Mouse (Mus musculus): Measurements from ENCODE around the gene Ftl1. TPM values are rescaled to one million over a fixed set of nuclear protein-coding genes. Genes with fewer than 3 reads are reported as not detected.
"Not testable (repeated sequence)": the region's sequence is repeated elsewhere in the genome, so short reads cannot be mapped to it uniquely, and the experiment has no call there.

The Ftl1 gene
- polyA plus RNA-seq, 1 experiment = 2,131 TPM

DNA sequence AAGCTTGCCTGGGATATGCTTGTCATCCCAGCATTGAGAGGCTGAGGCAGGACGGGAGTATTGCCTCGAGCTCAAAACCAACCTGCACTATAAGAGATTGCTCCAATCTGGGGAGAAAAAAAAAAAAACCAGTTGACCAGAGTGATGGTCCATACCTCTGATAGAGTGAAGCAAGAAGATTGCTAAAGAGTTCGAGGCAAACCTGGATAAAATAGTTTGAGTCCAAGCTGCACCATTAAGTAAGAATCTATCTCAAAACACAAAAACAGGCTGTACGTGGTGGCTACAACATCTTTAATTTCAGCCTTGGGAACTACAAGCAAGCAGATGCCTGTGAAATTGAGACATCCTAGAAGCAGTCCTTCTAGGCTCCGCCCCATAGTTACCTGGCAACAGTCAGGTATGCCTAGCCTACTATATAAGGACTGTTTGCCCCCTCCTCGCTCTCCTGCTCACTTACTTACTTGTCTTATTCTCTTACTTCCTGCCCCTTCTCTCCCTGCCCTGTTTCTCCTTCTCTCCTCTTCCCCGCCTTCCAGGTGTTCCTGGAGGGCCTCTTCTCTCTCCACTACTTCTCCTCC, 7.5 kb upstream of the Ftl1 start:
- Histone ChIP-seq H3K4me3 (replicated peaks; ENCODE audit: control insufficient read depth, low read depth, low read length) (peak overlapping the region; percentile 80), H3K4me1 (ENCODE audit: control insufficient read depth, insufficient read depth, low read length) (no peaks in the 10 kb centered on the region), H3K27ac (ENCODE audit: control insufficient read depth, insufficient read depth, low read depth, low read length, poor library complexity) (0 out of 2 replicates have a peak overlapping the region, but pooled peaks have one; percentile 51)
- TF ChIP-seq POLR2A (IDR thresholded peaks at IDR 0.05; ENCODE audit: borderline replicate concordance, control insufficient read depth, low read depth, low read length) (no peak), CTCF (IDR thresholded peaks at IDR 0.05; ENCODE audit: control insufficient read depth, insufficient read depth, low read length) (no peak)
- WGBS = 45% methylated on average over 7 of the region's 7 CpGs

DNA sequence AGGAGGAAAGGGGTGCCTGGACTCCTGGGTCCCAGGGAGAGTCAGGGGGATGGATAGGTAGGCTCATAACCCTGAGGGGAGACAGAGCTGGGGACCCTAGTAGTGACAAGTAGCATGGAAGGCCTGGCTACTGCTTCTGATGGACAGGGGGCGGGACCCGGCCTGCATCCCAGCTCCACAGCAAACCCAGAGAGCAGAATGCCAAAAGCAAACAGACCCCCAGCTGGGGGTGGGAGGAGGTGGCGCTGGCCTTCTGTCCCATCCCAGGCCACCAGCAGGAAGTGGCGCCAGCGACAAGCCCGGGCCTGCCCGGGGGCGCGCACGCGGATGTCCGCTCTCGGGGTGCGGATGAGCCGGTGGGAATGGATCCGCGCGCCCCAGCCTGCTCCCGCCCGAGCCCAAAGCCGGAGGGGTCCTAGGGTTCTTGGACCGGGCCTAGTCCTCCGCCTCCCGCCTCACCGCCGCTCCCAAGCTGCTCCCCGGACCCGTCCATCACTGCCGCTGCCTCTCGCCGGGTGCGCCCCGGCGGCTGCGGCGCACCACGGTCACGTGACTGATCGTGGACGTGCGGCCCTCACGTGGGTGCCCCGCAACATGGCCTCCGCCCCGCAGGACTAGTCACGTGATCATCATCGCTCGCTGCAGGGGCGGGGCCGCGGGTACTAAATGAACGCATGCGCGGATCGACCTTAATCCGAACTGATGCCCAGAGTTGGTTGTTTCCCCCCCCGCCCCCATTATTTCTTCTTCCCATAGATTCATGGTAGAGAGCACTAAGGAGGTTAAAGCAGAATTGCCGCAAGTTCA, 6.8 kb upstream of the Ftl1 start, which contains the start of gene Bax:
TSS of gene Bax (minus strand) at position 616 of the 807 bp plus-strand sequence.
- Histone ChIP-seq H3K4me1 (ENCODE audit: control insufficient read depth, insufficient read depth, low read length) (no peaks in the 10 kb centered on the region), H3K4me3 (replicated peaks; ENCODE audit: control insufficient read depth, low read depth, low read length) (peak within 1 kb of the TSS; percentile 80), H3K27ac (ENCODE audit: control insufficient read depth, insufficient read depth, low read depth, low read length, poor library complexity) (peak within 1 kb of the TSS; percentile 51)
- WGBS = under 1% methylated on average over 57 of the region's 58 CpGs
- TF ChIP-seq CTCF (IDR thresholded peaks at IDR 0.05; ENCODE audit: control insufficient read depth, insufficient read depth, low read length) (no peak), POLR2A (IDR thresholded peaks at IDR 0.05; ENCODE audit: borderline replicate concordance, control insufficient read depth, low read depth, low read length) (peak; percentile 88; the same call in 1 of the 2 replicates)

DNA sequence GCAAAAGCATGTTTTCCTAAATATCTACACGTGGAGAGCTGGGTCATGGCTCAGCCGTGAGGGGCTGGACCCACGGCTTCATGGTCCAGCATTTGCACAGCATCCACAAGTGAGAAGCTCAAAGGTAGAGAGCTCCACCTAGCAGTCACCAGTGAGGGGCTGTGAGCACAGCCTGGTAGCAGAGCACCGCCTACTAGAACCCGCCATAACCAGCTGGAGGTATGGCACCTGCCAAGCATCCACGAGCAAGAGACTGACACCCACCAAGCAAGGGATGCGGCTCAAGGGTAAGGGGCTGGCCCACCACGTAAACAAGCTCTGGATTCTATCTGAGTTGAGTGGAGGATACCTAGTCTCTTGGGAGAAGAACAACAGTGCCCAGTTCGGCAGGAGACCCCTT, 5.9 kb upstream of the Ftl1 start:
- no peak for TF ChIP-seq POLR2A (IDR thresholded peaks at IDR 0.05; ENCODE audit: borderline replicate concordance, control insufficient read depth, low read depth, low read length)
- peak; percentile 8; the same call in 1 of the 2 replicates for TF ChIP-seq CTCF (IDR thresholded peaks at IDR 0.05; ENCODE audit: control insufficient read depth, insufficient read depth, low read length)
- Histone ChIP-seq H3K4me1 (ENCODE audit: control insufficient read depth, insufficient read depth, low read length) (peaks cover 1% of the 10 kb centered on the region; the same call in 1 of the 2 replicates), H3K27ac (ENCODE audit: control insufficient read depth, insufficient read depth, low read depth, low read length, poor library complexity) (no peak overlapping the region), H3K4me3 (replicated peaks; ENCODE audit: control insufficient read depth, low read depth, low read length) (no peak overlapping the region)
- WGBS = 73% methylated on average over 9 of the region's 9 CpGs

DNA sequence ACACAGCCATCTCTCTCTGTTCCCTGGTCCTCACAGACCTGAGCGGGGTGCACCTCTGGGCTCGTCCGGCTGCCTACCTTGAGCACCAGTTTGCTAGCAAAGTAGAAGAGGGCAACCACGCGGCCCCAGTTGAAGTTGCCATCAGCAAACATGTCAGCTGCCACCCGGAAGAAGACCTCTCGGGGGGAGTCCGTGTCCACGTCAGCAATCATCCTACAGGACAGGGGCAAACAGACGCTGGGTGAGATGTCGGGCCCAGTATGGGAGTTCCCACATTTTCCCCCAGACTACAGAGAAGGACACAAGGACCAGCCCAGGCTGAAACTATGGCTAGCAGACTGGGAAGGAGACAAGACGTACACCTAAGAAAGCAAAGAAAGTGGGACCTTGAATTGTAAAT, 5.4 kb upstream of the Ftl1 start:
- WGBS = 91% methylated on average over 12 of the region's 12 CpGs
- Histone ChIP-seq H3K27ac (ENCODE audit: control insufficient read depth, insufficient read depth, low read depth, low read length, poor library complexity) (no peak overlapping the region), H3K4me3 (replicated peaks; ENCODE audit: control insufficient read depth, low read depth, low read length) (no peak overlapping the region), H3K4me1 (ENCODE audit: control insufficient read depth, insufficient read depth, low read length) (peaks cover 1% of the 10 kb centered on the region; the same call in 1 of the 2 replicates)
- no peak for TF ChIP-seq CTCF (IDR thresholded peaks at IDR 0.05; ENCODE audit: control insufficient read depth, insufficient read depth, low read length)
- no peak for TF ChIP-seq POLR2A (IDR thresholded peaks at IDR 0.05; ENCODE audit: borderline replicate concordance, control insufficient read depth, low read depth, low read length)

DNA sequence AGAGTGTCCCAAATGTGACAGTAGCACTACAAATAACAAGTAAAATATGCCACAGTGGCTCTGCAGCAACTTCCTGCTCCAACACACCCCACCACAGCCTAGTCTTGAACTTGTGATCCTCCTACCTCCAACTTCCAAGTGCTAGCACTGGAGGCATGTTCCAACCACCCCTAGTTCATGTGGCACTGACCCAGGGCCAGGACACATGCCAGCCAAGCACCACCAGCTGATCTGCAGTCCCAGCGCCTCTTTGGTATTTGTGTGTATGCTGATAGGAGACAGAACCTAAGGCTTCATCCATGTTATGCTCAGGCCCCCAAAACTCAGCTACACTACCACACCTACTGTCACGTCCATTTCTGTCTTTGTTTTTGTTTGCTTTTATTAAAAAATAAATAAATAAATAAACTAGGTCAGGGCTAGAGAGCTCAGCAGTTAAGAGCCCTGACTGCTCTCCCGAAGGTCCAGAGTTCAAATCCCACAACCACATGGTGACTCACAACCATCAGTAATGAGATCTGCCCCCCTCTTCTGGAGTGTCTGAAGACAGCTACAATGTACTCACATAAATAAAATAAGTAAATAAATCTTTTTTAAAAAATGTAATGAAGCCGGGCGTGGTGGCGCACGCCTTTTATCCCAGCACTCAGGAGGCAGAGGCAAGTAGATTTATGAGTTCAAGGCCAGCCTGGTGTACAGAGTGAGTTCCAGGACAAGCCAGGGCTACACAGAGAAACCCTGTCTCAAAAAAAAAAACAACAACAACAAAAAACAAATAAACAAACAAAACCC, 4.5 kb upstream of the Ftl1 start:
- whole genome bisulfite sequencing = 87% methylated on average over 7 of the region's 7 CpGs
- H3K4me1 ChIP-seq (ENCODE audit: control insufficient read depth, insufficient read depth, low read length) = peaks cover 1% of the 10 kb centered on the region; the same call in 1 of the 2 replicates

GRCm38 (mm10) chr7:45462868-45463267, 3.2 kb upstream of the Ftl1 start:
- WGBS = 77% methylated on average over 4 of the region's 4 CpGs
- not testable (repeated sequence) for H3K4me1 ChIP-seq (ENCODE audit: control insufficient read depth, insufficient read depth, low read length); H3K27ac ChIP-seq (ENCODE audit: control insufficient read depth, insufficient read depth, low read depth, low read length, poor library complexity); H3K4me3 ChIP-seq (replicated peaks; ENCODE audit: control insufficient read depth, low read depth, low read length)

More for the DNA sequence above, 4.5 kb upstream of the Ftl1 start:
- Histone ChIP-seq H3K27ac (ENCODE audit: control insufficient read depth, insufficient read depth, low read depth, low read length, poor library complexity) (no peak overlapping the region), H3K4me3 (replicated peaks; ENCODE audit: control insufficient read depth, low read depth, low read length) (no peak overlapping the region)
- TF ChIP-seq CTCF (IDR thresholded peaks at IDR 0.05; ENCODE audit: control insufficient read depth, insufficient read depth, low read length) = no peak
- no peak for TF ChIP-seq POLR2A (IDR thresholded peaks at IDR 0.05; ENCODE audit: borderline replicate concordance, control insufficient read depth, low read depth, low read length)

DNA sequence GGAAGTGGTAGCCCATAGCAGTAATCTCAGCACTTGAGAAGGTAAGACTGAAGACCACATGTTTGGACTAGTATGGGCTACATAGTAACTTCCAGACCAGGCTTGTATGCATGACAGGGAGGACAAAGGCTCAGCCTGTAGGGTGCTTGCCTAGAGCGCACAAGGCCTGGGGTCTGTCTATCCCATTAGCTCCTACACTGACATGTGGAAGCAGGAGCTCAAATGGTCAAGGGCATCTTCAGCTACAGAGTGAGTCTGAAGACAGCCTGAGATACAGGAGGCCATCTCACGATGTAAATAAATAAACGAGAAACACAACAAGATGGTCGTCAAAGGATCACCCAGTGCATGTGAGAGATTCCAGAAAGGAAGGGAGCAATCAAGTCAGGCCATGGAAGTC, 2.6 kb upstream of the Ftl1 start:
- 93% methylated on average over 4 of the region's 4 CpGs for WGBS
- TF ChIP-seq POLR2A (IDR thresholded peaks at IDR 0.05; ENCODE audit: borderline replicate concordance, control insufficient read depth, low read depth, low read length) = no peak
- TF ChIP-seq CTCF (IDR thresholded peaks at IDR 0.05; ENCODE audit: control insufficient read depth, insufficient read depth, low read length) = no peak
- Histone ChIP-seq H3K4me1 (ENCODE audit: control insufficient read depth, insufficient read depth, low read length) (peaks cover 1% of the 10 kb centered on the region; the same call in 1 of the 2 replicates), H3K4me3 (replicated peaks; ENCODE audit: control insufficient read depth, low read depth, low read length) (no peak overlapping the region), H3K27ac (ENCODE audit: control insufficient read depth, insufficient read depth, low read depth, low read length, poor library complexity) (no peak overlapping the region)

- Histone ChIP-seq H3K27ac (ENCODE audit: control insufficient read depth, insufficient read depth, low read depth, low read length, poor library complexity) (no peak overlapping the region), H3K4me3 (replicated peaks; ENCODE audit: control insufficient read depth, low read depth, low read length) (no peak overlapping the region), H3K4me1 (ENCODE audit: control insufficient read depth, insufficient read depth, low read length) (peaks cover 4% of the 10 kb centered on the region; the same call in 1 of the 2 replicates)
- 88% methylated on average over 4 of the region's 4 CpGs for WGBS
- TF ChIP-seq POLR2A (IDR thresholded peaks at IDR 0.05; ENCODE audit: borderline replicate concordance, control insufficient read depth, low read depth, low read length) = no peak
- TF ChIP-seq CTCF (IDR thresholded peaks at IDR 0.05; ENCODE audit: control insufficient read depth, insufficient read depth, low read length) = no peak
Observed at GRCm38 (mm10) chr7:45461781-45462180, 2.1 kb upstream of the Ftl1 start.
